Mouse (Mus musculus) lung, adult 2 months (tissue): ENCODE results near the gene Il4ra.

Experiments used
- CTCF ChIP-seq: fragments of 200-500 bp; IDR thresholded peaks from 2 replicates; pipeline ENCODE4 v1.5.1; 2011; ENCODE audit warnings: mild to moderate bottlenecking, low read length, control low read depth; ENCODE audit not compliant: insufficient read depth
- POLR2A ChIP-seq: fragments of 200-500 bp; IDR thresholded peaks from 2 replicates; pipeline ENCODE4 v1.6.1; 2011; ENCODE audit warnings: low read depth, mild to moderate bottlenecking, control low read depth, low read length, borderline replicate concordance; ENCODE audit errors: extremely low read depth

DNA sequence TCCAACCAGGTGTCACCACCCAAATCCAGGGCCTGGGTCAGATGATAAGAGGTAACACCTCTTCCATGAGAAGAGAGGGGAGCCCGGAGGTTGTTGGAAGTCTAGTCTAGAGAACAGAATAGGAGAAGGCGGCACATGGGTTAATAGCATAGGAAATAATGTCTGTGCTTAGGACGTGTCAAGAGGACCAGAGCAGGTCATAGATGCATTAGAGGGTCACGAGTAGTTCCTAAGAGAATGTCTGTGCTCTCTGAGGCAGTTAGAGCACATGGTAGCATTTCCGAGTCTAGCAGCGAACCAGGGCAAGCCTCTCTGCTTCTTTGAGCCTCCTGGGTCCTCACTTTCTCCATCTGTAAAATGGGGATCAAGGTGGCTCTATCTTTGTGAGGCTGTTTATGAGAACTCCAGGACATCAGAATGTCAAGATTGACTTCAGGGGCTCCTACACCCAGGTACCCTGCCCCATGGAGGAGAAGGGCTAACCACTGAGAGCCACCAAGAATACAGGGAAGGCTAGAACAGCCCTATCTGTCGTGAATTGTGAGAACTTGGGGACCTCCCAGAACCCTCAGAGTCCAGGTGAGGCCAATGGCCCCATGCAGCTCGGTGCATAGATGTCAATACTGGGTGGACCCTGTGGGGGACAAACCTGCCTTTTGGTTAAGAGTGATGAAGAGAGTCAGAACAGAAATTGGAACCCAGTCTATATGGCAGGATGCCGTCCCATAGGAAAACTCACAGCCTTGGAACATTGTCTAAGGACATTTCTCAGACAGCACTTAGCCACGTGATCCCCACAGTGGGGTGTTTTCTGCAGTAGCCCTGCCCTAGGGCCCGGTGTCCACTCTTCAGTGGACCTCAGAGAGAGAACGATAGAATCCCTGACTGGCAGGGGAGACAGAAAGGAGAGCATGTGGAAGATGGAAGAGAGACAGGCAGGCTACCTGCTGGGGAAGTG lies 52.7 kb downstream of the Il4ra start:
- TF ChIP-seq POLR2A (no peak), CTCF (no peak)
